Mouse (Mus musculus) stomach, postnatal 0 days (tissue): ENCODE measurements at regions not wholly inside any gene's neighbourhood (a gene's known extent, or its start where the extent isn't known, plus 50 kb on each side); places are given as distances from the start of the nearest gene placed in this dataset.

Experiments
- CTCF ChIP-seq: IDR thresholded peaks from 2 replicates; pipeline ENCODE4 v1.5.1; 2016; ENCODE audit warnings: antibody characterized with exemption, low read depth, mild to moderate bottlenecking, moderate library complexity
- EP300 ChIP-seq: optimal IDR thresholded peaks from 2 replicates; pipeline ENCODE3; 2016; ENCODE audit warnings: antibody characterized with exemption

- TF ChIP-seq EP300 (no peak), CTCF (peak; percentile 15; the same call in 1 of the 2 replicates)
Observed at GRCm38 (mm10) chr17:48595418-48595963, 140.8 kb downstream of the Unc5cl start.
